9 mouse cellular contexts compared by ENCODE assay signal in the genomic region with DNA sequence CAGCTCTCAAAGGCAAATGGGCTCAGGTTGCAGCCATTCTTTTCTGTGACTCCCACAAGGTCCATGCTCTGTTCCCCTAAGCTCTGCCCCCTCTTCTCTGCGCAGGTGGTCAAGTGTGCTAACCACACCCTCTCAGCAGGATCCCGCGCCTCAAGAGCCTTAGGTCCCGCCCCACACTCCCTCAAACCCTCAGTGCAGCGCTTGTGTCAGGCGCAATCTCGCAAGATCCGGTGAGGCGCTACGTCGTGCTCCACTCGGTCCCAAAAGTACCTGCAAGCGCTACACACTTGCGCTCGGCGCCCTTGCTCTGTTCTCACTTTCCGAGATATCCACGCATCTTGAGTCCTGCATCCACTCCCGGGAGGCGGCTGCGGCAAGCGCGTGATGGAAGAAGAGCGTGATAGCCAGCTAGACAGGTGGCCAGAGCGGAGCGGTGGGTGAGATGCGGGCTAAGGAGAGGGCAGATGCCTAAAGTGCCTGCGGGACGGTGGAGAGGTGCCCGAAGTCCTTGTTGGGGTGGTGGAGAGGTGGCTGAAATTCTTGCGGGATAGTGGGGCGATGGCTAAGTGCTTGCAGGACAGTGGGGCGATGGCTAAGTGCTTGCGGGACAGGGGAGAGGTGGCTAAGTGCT. TPM values are rescaled to one million over a fixed set of nuclear protein-coding genes. Genes with fewer than 3 reads are reported as not detected.
A peak's percentile ranks its signal among the peaks of the same experiment; 100 is the strongest.
DNase-seq lines count a peak whose midpoint lies in the region; ATAC-seq and TF ChIP-seq lines count a peak whose summit lies in the region.
"Had no signal": no experiment of that assay in that cellular context is flagged by ENCODE, and none has a peak within 500 bp of the region (broad histone marks: within the 10 kb centered on the region; RNA-seq: fewer than 3 reads in every experiment).

No protein-coding gene starts in this region.

- H3K4me2 ChIP-seq in forebrain, postnatal 0 days (ENCODE audit: low read depth), result peak overlapping the region; percentile 66
- peak overlapping the region; percentile 51 for H3K4me2 ChIP-seq in liver, embryonic 14.5 days (ENCODE audit: low read depth)

- 13% methylated on average over 34 of the region's 34 CpGs for WGBS in forebrain, postnatal 0 days
- WGBS in liver, embryonic 14.5 days (ENCODE audit: insufficient replicate concordance), result 6% methylated on average over 34 of the region's 34 CpGs

- TF ChIP-seq CTCF in forebrain, postnatal 0 days (IDR thresholded peaks at IDR 0.05; ENCODE audit: low read depth), result no peak
- TF ChIP-seq CTCF in liver, embryonic 14.5 days (IDR thresholded peaks at IDR 0.05; ENCODE audit: low read depth), result no peak

- no peaks in the 10 kb centered on the region for H3K4me1 ChIP-seq in forebrain, postnatal 0 days (ENCODE audit: insufficient read depth)
- H3K4me1 ChIP-seq in liver, embryonic 14.5 days (replicated peaks; ENCODE audit: control insufficient read depth in 2 of 2, insufficient read depth in 2 of 2, low read length in 1 of 2), result no peaks in the 10 kb centered on the region

- no peaks in the 10 kb centered on the region for H3K9me3 ChIP-seq in forebrain, postnatal 0 days (ENCODE audit: low read length)
- H3K9me3 ChIP-seq in liver, embryonic 14.5 days (ENCODE audit: control insufficient read depth, low read length), result no peaks in the 10 kb centered on the region

- H3K36me3 ChIP-seq in forebrain, postnatal 0 days (ENCODE audit: insufficient read depth), result no peaks in the 10 kb centered on the region
- H3K36me3 ChIP-seq in liver, embryonic 14.5 days (replicated peaks; ENCODE audit: control insufficient read depth, insufficient read depth, low read depth), result no peaks in the 10 kb centered on the region

- ATAC-seq in forebrain, postnatal 0 days, result peak; percentile 72
- peak; percentile 45; the same call in 1 of the 2 replicates for ATAC-seq in liver, embryonic 14.5 days (ENCODE audit: insufficient read depth)

- peak; percentile 9 to 15 for DNase-seq in frontal cortex, postnatal 14 days (ENCODE audit: low spot score in 2 of 2)
- DNase-seq in frontal cortex, postnatal 25 days (ENCODE audit: low spot score in 2 of 2), result no peak
- peak; percentile 68 for DNase-seq in cerebellum, adult 9-10 months
- peak; percentile 21 for DNase-seq in forebrain, postnatal 0 days
- DNase-seq in kidney, adult 11 months, result peak; percentile 50
- peak; percentile 17 to 36 (median 33) for DNase-seq in liver, embryonic 14.5 days (ENCODE audit: low read depth in 3 of 3, low spot score in 3 of 3)
- peak; percentile 34 for DNase-seq in neural tube, embryonic 10.5 days (ENCODE audit: extremely low spot score, low spot score)
- DNase-seq in thymus, postnatal 0 days (ENCODE audit: low spot score), result peak; percentile 15

- H3K27me3 ChIP-seq in forebrain, postnatal 0 days (ENCODE audit: insufficient read depth, low read length), result peaks cover 11% of the 10 kb centered on the region; the same call in 1 of the 2 replicates
- H3K27me3 ChIP-seq in liver, embryonic 14.5 days (ENCODE audit: control insufficient read depth, insufficient read depth, low read length), result peaks cover 17% of the 10 kb centered on the region

- no peak overlapping the region for H3K27ac ChIP-seq in forebrain, postnatal 0 days (ENCODE audit: low read depth, low read length)
- H3K27ac ChIP-seq in liver, embryonic 14.5 days, result no peak overlapping the region

- H3K9ac ChIP-seq in forebrain, postnatal 0 days, result peak overlapping the region; percentile 10; the same call in 1 of the 2 replicates
- H3K9ac ChIP-seq in liver, embryonic 14.5 days (replicated peaks), result no peak overlapping the region

- no peak for TF ChIP-seq EP300 in liver, embryonic 14.5 days (IDR thresholded peaks at IDR 0.05; ENCODE audit: low read depth)

- H3K4me3 ChIP-seq in forebrain, postnatal 0 days (ENCODE audit: low read depth, low read length), result peak overlapping the region; percentile 38
- H3K4me3 ChIP-seq in liver, embryonic 14.5 days (ENCODE audit: insufficient read depth in 1 of 2, low read depth in 2 of 2, low read length in 2 of 2), result peak overlapping the region; percentile 42 to 55

RNA-seq across cellular contexts. Expression of gene Gm26992, which starts 25.8 kb away (rescaled TPM):
- not detected in 2 replicates for total RNA-seq in forebrain, postnatal 0 days (2014; rRNA removed)
- polyA plus RNA-seq in forebrain, postnatal 0 days (2015; fragmentation: Nextera tagmentation; extraction: Ambion mirVana), result 0.48 TPM in 1 of 2 replicates, not detected in the other
- 0.41 TPM in 1 of 2 replicates, not detected in the other for polyA plus RNA-seq in liver, embryonic 14.5 days (2012; rRNA removed)
- not detected in 2 replicates for polyA plus RNA-seq in liver, embryonic 14.5 days (2014; fragmentation: Nextera tagmentation; extraction: Ambion mirVana)
- not detected in 2 replicates for polyA plus RNA-seq in thymus, postnatal 0 days (2015; fragmentation: Nextera tagmentation; extraction: Ambion mirVana)
- total RNA-seq: layer of hippocampus, adult 18-20 months had no signal

RNA-seq across cellular contexts. Expression of gene Tsx, which starts 33.4 kb away (rescaled TPM):
- total RNA-seq in forebrain, postnatal 0 days (2014; rRNA removed), result not detected in 2 replicates
- 0.30 and 0.52 TPM in 2 replicates for polyA plus RNA-seq in forebrain, postnatal 0 days (2015; fragmentation: Nextera tagmentation; extraction: Ambion mirVana)
- polyA plus RNA-seq in liver, embryonic 14.5 days (2012; rRNA removed), result 0.07 TPM in 1 of 2 replicates, not detected in the other
- polyA plus RNA-seq in liver, embryonic 14.5 days (2014; fragmentation: Nextera tagmentation; extraction: Ambion mirVana), result not detected in 2 replicates
- polyA plus RNA-seq in thymus, postnatal 0 days (2015; fragmentation: Nextera tagmentation; extraction: Ambion mirVana), result 0.23 and 0.42 TPM in 2 replicates
- total RNA-seq: layer of hippocampus, adult 18-20 months had no signal

Comparison
In these comparisons a context has a peak if more than half of its experiments do, and no peak if none do; other contexts are left out.
1. DNase-seq: peak in frontal cortex, postnatal 14 days (2 of 2), cerebellum, adult 9-10 months (single experiment), forebrain, postnatal 0 days (single experiment), kidney, adult 11 months (single experiment), liver, embryonic 14.5 days (3 of 3), neural tube, embryonic 10.5 days (single experiment) and thymus, postnatal 0 days (single experiment); none in frontal cortex, postnatal 25 days (0 of 2).